Mouse (Mus musculus) CH12.LX (cell line): ENCODE results near the gene Olfr457.

Experiments used
- CTCF ChIP-seq, 2 experiments: IDR thresholded peaks in 1 of 2; conservative IDR thresholded peaks in 1 of 2; 2 replicates each; pipeline ENCODE4 v1.5.1; 2011 to 2012; ENCODE audit warnings: low read depth in 2 of 2, low read length in 2 of 2, improper control_type of control experiment in 1 of 2, inconsistent platforms in 1 of 2, mild to moderate bottlenecking in 1 of 2, moderate library complexity in 1 of 2
- GABPA ChIP-seq: IDR thresholded peaks from 2 replicates; pipeline ENCODE4 v1.6.1; 2012; ENCODE audit warnings: low read depth, low read length, improper control_type of control experiment, inconsistent platforms; ENCODE audit not compliant: insufficient replicate concordance

DNA sequence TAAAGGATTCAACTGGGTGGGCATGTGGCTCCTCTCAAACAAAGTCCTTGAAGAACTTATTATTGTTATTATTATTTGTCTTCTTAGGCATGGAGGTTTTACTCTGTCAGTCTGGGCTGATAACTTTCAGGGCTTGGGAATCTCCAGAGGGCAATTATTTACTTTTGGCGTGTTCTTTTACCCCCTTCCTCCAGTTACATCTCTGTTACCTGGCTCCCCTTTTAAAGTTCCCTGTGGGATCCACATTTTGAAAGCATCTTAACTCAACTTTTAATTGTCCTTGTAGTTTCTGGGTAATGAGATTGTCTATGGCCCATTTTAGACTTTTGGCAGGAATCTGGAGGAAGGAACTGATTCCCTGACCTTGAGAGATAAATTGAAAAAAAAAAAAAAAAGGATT is at the start of gene Olfr457:
- TF ChIP-seq CTCF (conservative IDR thresholded peaks at IDR 0.05 in 1 of 2, IDR thresholded peaks at IDR 0.05 in 1 of 2; ENCODE audit: low read depth in 2 of 2, low read length in 2 of 2) (no peak), GABPA (no peak)
